Mouse (Mus musculus): ENCODE measurements around the gene Pmvk. TPM values are rescaled to one million over a fixed set of nuclear protein-coding genes. Genes with fewer than 3 reads are reported as not detected.

Pmvk gene
- total RNA-seq (2021): 10 to 100 TPM; 43.4 to 45.9 TPM

- DNase-seq (ENCODE audit: extremely low spot score in 1 of 2, low spot score in 2 of 2): no peak
- intact Hi-C loops (cut with DNase I): no loop called here
These were observed at the start of gene Pmvk for GRCm38 (mm10) chr3:89454401-89455177. Gene Pmvk, plus strand, starts transcription at chr3:89454541.

- DNase-seq (ENCODE audit: extremely low spot score in 1 of 2, low spot score in 2 of 2): no peak
- intact Hi-C loops (cut with DNase I): no loop called here
These were observed 47.5 kb upstream of the Pmvk start for GRCm38 (mm10) chr3:89406887-89407286.

DNA sequence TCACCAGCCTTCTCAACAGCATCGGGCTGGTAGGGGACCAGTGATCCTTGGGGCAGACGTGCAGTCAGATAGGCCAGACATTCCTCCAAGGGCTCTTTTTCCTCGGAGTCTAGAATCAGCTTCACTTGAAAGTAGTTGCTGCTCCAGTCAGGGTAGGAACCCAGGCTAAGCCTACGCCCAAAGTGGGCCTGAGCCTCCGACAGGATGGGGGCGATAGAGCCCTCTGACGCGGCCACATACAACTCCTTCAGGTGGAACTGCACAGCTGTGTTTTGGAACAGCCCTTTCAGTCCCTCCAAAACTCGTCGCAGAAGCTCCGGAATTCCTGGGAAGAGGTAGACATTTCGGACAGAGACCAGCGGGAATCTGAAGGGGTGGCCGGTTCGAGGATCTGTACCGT lies 45.9 kb upstream of the Pmvk start:
- intact Hi-C loops (cut with DNase I): no loop called here
- DNase-seq (ENCODE audit: extremely low spot score in 1 of 2, low spot score in 2 of 2): no peak

DNA sequence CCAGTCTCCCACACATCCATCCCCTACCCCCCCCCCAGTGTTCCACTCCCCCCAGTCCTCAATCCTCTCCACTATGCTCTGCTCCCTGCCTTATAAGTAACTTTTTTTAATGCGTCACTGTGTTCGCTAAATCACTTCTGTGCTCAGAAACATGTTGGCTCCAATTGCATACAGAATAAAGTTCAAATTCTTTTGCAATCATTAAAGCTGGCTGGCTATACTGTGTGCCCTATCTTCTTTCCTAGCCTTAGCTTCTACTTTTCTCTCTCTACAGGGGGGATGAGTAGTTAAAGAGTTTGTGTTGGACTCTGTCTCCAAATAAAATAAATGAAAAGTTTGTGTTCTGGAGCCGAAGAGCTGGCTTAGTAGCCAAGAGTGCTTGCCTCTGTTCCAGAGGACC lies 44.6 kb upstream of the Pmvk start:
- intact Hi-C loops (cut with DNase I): no loop called here
- no peak for DNase-seq (ENCODE audit: extremely low spot score in 1 of 2, low spot score in 2 of 2)

DNA sequence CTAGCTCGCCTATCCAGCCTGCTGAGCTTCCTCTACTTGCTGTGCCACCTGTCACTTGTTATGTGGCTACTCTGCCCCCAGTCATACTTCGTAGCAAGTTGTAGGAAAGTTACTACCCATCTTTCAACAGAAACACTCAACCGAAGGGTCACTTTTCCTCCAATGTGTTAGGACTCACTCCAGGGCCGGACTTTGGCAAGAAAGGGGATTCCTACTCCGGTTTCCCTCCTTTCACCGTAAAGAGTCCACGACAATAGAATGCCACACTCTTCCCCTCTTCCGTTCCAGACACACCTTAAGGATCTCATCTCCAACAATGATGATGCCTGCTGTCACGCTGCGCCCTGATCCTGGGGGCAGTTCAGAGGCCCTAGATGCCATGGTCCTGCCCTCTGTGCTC lies 43.5 kb upstream of the Pmvk start:
- intact Hi-C loops (cut with DNase I): no loop called here
- no peak for DNase-seq (ENCODE audit: extremely low spot score in 1 of 2, low spot score in 2 of 2)

DNA sequence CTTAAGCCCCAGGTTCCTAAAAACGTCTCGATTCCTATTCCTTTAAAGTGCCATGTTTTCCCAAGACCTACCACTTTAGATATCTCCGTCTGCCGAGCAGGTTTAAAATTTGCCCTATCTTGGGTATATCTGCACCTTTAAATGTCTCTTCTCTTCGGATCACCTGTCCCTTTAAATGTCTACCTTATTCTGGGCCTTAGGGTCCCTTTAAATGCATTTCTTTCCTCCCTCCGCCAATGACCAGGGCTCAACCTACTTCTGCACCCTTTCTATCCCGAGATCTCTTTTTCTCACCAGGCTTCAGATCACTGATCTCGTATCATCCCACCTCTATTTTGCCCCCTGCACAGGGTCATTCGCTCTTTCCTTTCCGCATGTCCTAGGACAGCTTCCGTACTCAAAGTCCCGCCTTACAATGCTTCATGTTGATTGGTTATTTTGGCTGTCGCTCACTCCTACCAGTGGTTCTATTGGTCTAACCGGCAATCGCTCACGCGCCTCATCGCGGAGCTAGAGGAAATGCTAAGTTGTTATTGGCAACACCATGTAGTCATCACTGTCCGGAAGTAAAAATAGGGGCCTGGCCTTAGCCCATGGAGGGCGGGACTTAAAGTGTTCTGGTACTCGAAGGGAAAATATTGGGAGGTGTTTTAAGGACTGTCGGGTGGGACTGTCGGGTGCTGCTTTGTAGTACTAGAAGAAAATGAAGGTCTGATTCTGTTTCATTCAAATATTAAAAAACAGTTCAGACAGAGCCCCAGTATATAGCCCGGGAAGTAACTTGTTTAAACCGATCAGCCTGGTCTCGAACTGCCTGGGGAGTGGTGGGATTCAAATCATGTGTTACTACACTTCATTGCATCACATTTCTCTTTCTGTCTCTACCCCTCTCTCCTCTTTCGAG lies 42.6 kb upstream of the Pmvk start, which contains the start of gene Flad1:
Gene Flad1, minus strand, starts transcription at position 381 of the 904 bp plus-strand sequence.
- intact Hi-C loops (cut with DNase I): no loop called here
- DNase-seq (ENCODE audit: extremely low spot score in 1 of 2, low spot score in 2 of 2): peak; percentile 96 to 100

GRCm38 (mm10) chr3:89416158-89416557 lies 38.2 kb upstream of the Pmvk start:
- no peak for DNase-seq (ENCODE audit: extremely low spot score in 1 of 2, low spot score in 2 of 2)
- intact Hi-C loops (cut with DNase I): no loop called here

DNA sequence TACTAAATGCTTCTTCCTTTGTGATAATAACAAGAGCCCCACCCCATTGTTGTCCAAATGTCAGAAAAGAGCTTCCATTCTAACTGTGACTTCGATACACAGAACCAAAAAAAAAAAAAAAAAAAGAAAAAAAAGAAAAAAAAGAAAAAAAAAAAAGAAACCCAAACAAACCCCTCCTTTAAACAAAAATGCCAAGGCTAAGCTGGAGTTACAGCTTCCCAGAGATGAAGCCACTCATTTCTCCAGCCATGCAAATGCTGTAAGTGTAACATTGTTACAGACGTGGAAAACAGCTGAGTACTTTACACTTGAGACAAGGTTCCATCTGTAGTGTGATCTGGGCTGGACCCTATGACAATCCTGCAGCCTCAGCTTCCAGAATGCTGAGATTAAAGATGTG lies 37.2 kb upstream of the Pmvk start:
- intact Hi-C loops (cut with DNase I): no loop called here
- DNase-seq (ENCODE audit: extremely low spot score in 1 of 2, low spot score in 2 of 2): no peak

DNA sequence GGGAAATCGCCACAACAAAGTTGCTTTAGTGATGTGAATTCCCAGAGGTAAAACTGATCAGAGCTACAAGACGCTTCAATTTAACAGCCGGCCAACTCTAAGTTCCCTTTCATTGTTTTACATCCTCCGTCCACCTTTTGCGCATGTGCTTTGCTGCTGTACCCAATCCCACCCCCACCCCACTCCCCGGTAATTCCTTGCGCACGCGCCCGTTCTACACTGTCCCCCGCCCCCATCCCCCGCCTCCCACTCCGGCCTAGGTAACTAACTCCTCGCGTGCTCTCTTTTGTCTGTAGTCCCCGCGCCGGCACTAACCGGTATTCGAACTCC lies 36.5 kb upstream of the Pmvk start:
- intact Hi-C loops (cut with DNase I): no loop called here

GRCm38 (mm10) chr3:89418170-89418860 lies 36.0 kb upstream of the Pmvk start, which contains the start of the genes Cks1b and Shc1:
Gene Cks1b, minus strand, starts transcription at chr3:89418383.
Gene Shc1, plus strand, starts transcription at chr3:89418443.
- intact Hi-C loops (cut with DNase I): no loop called here
- peak; percentile 93 to 98 for DNase-seq (ENCODE audit: extremely low spot score in 1 of 2, low spot score in 2 of 2)

More for the DNA sequence above, 36.5 kb upstream of the Pmvk start:
- peak in 1 of 2 experiments; percentile 49 for DNase-seq (ENCODE audit: extremely low spot score in 1 of 2, low spot score in 2 of 2)

- intact Hi-C loops (cut with DNase I): no loop called here
- peak in 1 of 2 experiments; percentile 89 for DNase-seq (ENCODE audit: extremely low spot score in 1 of 2, low spot score in 2 of 2)
These were observed 35.5 kb upstream of the Pmvk start for GRCm38 (mm10) chr3:89418861-89419250.

DNA sequence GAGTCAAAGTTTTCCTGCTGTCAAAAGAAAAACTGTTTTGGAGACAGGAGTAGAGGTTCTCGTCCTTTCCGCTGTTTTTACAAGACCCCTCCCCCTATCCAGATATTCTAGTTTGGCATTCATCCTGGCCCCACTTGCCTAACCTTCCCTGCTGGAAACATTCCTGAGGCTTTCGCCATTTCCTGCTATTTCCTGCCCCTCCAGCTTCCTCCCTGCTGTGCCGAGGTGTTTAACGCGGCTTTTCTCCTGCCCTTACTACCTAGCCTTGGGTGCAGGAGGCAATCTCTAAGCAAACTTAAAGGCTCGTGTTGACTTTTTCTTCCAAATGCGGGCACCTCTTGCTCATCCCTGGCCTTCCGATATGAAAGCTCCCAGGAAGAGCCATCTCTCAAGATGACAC lies 34.8 kb upstream of the Pmvk start:
- intact Hi-C loops (cut with DNase I): no loop called here

GRCm38 (mm10) chr3:89419981-89420380 lies 34.4 kb upstream of the Pmvk start:
- intact Hi-C loops (cut with DNase I): no loop called here
- no peak for DNase-seq (ENCODE audit: extremely low spot score in 1 of 2, low spot score in 2 of 2)

More for the DNA sequence above, 34.8 kb upstream of the Pmvk start:
- peak in 1 of 2 experiments; percentile 81 for DNase-seq (ENCODE audit: extremely low spot score in 1 of 2, low spot score in 2 of 2)

GRCm38 (mm10) chr3:89420421-89420820 lies 33.9 kb upstream of the Pmvk start:
- intact Hi-C loops (cut with DNase I): no loop called here
- no peak for DNase-seq (ENCODE audit: extremely low spot score in 1 of 2, low spot score in 2 of 2)

DNA sequence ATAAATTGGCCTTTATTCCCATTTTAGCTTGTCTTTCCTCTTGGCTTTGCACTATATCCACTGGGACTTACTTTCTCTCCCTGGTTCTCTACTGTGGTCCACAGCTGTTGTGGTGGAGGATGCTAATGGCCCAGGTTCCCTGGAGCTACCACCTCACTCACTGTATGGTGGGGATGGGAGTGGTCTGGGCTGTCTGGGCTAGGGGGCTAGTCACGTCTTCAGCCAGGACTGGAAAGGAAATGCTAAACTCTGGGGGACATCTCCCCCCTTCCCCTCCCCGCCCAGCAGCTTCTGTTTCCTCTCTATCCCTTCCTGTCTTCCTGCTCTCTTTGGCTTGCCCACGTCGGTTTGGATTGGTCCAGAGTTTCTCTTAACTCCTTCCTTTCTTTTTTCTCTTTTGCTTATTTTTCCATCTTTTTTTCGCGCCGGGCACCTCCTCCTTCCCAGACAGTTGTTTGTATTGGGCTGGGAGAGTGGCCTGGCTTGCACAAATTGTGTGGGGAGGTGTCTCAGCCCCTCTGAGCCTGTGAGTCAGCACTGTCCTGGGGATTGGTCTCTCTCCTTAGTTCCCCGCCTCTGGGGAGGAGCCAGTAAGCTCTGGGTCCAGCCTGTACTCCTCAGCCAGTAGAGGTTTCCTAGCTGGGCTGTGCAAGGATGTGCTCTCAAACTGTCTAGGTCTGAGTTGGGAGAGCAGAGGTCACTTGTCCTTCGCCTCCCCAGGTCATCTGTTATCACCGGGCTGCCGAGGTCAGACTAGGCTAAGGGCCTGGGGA lies 33.2 kb upstream of the Pmvk start:
- intact Hi-C loops (cut with DNase I): no loop called here
- DNase-seq (ENCODE audit: extremely low spot score in 1 of 2, low spot score in 2 of 2): peak; percentile 66 to 90

- peak in 1 of 2 experiments; percentile 66 for DNase-seq (ENCODE audit: extremely low spot score in 1 of 2, low spot score in 2 of 2)
- intact Hi-C loops (cut with DNase I): no loop called here
These were observed 32.4 kb upstream of the Pmvk start for GRCm38 (mm10) chr3:89421810-89422473.

GRCm38 (mm10) chr3:89422556-89423205 lies 31.7 kb upstream of the Pmvk start:
- DNase-seq (ENCODE audit: extremely low spot score in 1 of 2, low spot score in 2 of 2): no peak
- intact Hi-C loops (cut with DNase I): no loop called here

All from left cerebral cortex, postnatal 10 days (tissue).